Mouse (Mus musculus) ES-E14 (cell line): ENCODE data around the gene Palld. TPM values are rescaled to one million over a fixed set of nuclear protein-coding genes. Genes with fewer than 3 reads are reported as not detected.

Experiments
- DNase-seq: peaks from one replicate; pipeline ENCODE4 v3.0.0-alpha.2; 2013; ENCODE audit warnings: low read depth, low spot score
- H3K27ac ChIP-seq: 2 replicates; pipeline ENCODE4 v1.5.1; 2012; ENCODE audit warnings: low read depth, mild to moderate bottlenecking, low read length, moderate library complexity, mixed read lengths; ENCODE audit not compliant: poor library complexity, insufficient read depth, severe bottlenecking
- H3K36me3 ChIP-seq: 2 replicates; pipeline ENCODE4 v1.6.1; 2012; ENCODE audit warnings: mild to moderate bottlenecking, low read length, moderate library complexity, mixed read lengths; ENCODE audit not compliant: control insufficient read depth, poor library complexity, insufficient read depth, severe bottlenecking
- H3K4me1 ChIP-seq, 2 experiments: fragments of 150-350 bp in 1 of 2; sonication (generic) in 1 of 2; 2 replicates each; pipeline ENCODE4 v1.6.1; 2012; ENCODE audit warnings: low read length in 2 of 2, mild to moderate bottlenecking in 1 of 2, mixed read lengths in 1 of 2; ENCODE audit not compliant: control insufficient read depth in 2 of 2, insufficient read depth in 2 of 2, poor library complexity in 1 of 2
- H3K4me3 ChIP-seq, 2 experiments: fragments of 150-350 bp in 1 of 2; sonication (generic) in 1 of 2; 2 replicates each; pipeline ENCODE4 v1.5.1; 2012; ENCODE audit warnings: low read length in 2 of 2, low read depth in 1 of 2, mild to moderate bottlenecking in 1 of 2, mixed read lengths in 1 of 2; ENCODE audit not compliant: insufficient read depth in 1 of 2, poor library complexity in 1 of 2, severe bottlenecking in 1 of 2
- H3K9ac ChIP-seq: 2 replicates; pipeline ENCODE4 v1.6.1; 2012; ENCODE audit warnings: low read depth, mild to moderate bottlenecking, low read length, mixed read lengths; ENCODE audit not compliant: poor library complexity, insufficient read depth, severe bottlenecking
- H3K9me3 ChIP-seq: fragments of 150-350 bp; sonication (generic); 2 replicates; pipeline ENCODE4 v1.6.1; 2012; ENCODE audit warnings: low read depth, mild to moderate bottlenecking, low read length; ENCODE audit not compliant: control insufficient read depth, insufficient read depth
- CHD2 ChIP-seq: IDR thresholded peaks from 2 replicates; pipeline ENCODE4 v1.6.1; 2014; ENCODE audit warnings: mild to moderate bottlenecking, low read depth, low read length, inconsistent platforms
- HCFC1 ChIP-seq: IDR thresholded peaks from 2 replicates; pipeline ENCODE4 v1.6.1; 2012; ENCODE audit warnings: low read length, inconsistent platforms, borderline replicate concordance; ENCODE audit not compliant: insufficient read depth
- MAFK ChIP-seq: IDR thresholded peaks from 2 replicates; pipeline ENCODE4 v1.6.1; 2014; ENCODE audit warnings: mild to moderate bottlenecking, low read depth, low read length, inconsistent platforms; ENCODE audit not compliant: insufficient read depth
- ZC3H11A ChIP-seq: IDR thresholded peaks from 2 replicates; pipeline ENCODE4 v1.6.1; 2012; ENCODE audit warnings: low read depth, mild to moderate bottlenecking, inconsistent platforms, low read length, borderline replicate concordance
- ZNF384 ChIP-seq: IDR thresholded peaks from 2 replicates; pipeline ENCODE4 v1.6.1; 2012; ENCODE audit warnings: low read depth, low read length, inconsistent platforms
- in situ Hi-C, 2 experiments: fragments of 600-800 bp; cut with MboI; formaldehyde crosslinking; loops; one replicate each; pipeline ENCODE4 v1.15.1; 2025; ENCODE audit warnings: low sequenced_read_pairs in 2 of 2, inconsistent platforms in 1 of 2; ENCODE audit not compliant: unreplicated experiment in 2 of 2
- total RNA-seq: library from RNA; depleted of rRNA; stranded (reverse); fragments of 300-350 nt; gene quantifications from 2 replicates; pipeline ENCODE4 v1.2.3, GENCODE M21; 2012

The Palld gene
- total RNA-seq, 1 experiment: 36.3 TPM

DNA sequence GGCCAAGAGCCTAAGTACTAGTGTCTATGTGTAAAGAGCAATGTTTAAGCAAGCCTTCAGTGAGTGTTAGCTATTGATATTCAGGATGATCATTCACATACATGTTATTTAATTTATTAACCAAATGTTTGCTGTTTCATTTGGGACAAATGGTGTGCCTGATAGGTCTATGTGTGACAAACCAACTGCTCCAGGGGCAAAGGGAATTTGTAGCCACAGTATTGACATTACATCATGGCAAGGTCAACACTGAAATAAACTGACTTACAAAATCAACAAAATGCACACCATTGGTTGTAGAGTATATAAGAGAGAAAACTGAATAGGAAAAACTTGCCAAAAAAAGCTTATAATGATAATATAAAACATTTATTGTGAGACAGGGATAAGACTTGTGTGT, 333.3 kb downstream of the Palld start:
- Histone ChIP-seq H3K4me3 (no peak overlapping the region), H3K4me1 (no peaks in the 10 kb centered on the region), H3K27ac (no peak overlapping the region), H3K9me3 (no peaks in the 10 kb centered on the region), H3K9ac (no peak overlapping the region), H3K36me3 (no peaks in the 10 kb centered on the region)
- in situ Hi-C loops: no loop called here
- TF ChIP-seq ZC3H11A (no peak), MAFK (no peak), ZNF384 (no peak), HCFC1 (no peak), CHD2 (no peak)
- DNase-seq: no peak

DNA sequence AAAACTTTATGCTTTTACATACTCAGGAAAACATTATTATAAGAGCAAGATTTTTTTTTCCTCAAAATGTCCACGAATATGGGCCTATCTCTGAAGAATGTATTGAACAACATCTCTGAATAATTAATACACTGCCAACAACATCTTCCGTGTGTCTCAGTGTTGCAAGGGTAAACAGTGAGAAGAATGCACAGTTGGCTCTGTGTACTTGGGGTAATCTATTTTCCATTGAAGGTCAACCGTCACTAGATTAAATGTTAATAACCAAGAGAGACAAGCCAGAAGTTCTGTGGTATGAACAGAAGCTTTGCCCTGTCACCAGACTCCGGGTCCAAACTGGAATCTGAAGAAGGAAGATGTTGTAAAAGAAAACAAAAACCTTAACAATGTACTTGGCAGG, 339.1 kb downstream of the Palld start:
- no peaks in the 10 kb centered on the region; a peak in 1 of 4 replicates for H3K4me1 ChIP-seq
- in situ Hi-C loops: no loop called here
- DNase-seq: no peak
- H3K36me3 ChIP-seq: no peaks in the 10 kb centered on the region
- no peak overlapping the region for H3K27ac ChIP-seq
- H3K9ac ChIP-seq: no peak overlapping the region
- no peak for TF ChIP-seq MAFK
- no peak for TF ChIP-seq ZC3H11A
- TF ChIP-seq ZNF384: no peak
- TF ChIP-seq CHD2: no peak
- no peak for TF ChIP-seq HCFC1
- H3K4me3 ChIP-seq: no peak overlapping the region
- no peaks in the 10 kb centered on the region for H3K9me3 ChIP-seq

DNA sequence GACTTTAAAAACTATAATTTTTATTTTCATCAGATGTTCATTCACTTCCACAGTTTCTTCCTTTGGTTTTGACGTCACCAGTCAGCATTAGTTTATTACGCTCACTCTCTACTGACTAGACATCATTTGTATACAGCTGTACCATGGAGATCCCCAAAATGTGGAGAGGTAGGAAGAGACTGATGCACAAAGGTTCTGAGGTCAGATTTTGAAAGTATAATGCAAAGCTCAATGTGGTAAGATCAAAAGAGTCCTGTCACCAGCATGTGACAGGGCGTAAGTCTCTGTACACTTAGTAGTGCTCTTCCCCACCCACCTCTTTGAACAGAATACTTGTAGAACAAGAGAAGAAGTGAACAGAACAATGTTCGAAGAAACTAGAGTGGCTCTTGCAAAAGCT, 339.9 kb downstream of the Palld start:
- no peak for DNase-seq
- no peaks in the 10 kb centered on the region; a peak in 1 of 4 replicates for H3K4me1 ChIP-seq
- TF ChIP-seq ZNF384 (no peak), CHD2 (no peak), ZC3H11A (no peak), HCFC1 (no peak)
- no peak overlapping the region for H3K9ac ChIP-seq
- H3K4me3 ChIP-seq: no peak overlapping the region
- in situ Hi-C loops: no loop called here
- no peak overlapping the region for H3K27ac ChIP-seq
- H3K36me3 ChIP-seq: no peaks in the 10 kb centered on the region
- H3K9me3 ChIP-seq: no peaks in the 10 kb centered on the region

DNA sequence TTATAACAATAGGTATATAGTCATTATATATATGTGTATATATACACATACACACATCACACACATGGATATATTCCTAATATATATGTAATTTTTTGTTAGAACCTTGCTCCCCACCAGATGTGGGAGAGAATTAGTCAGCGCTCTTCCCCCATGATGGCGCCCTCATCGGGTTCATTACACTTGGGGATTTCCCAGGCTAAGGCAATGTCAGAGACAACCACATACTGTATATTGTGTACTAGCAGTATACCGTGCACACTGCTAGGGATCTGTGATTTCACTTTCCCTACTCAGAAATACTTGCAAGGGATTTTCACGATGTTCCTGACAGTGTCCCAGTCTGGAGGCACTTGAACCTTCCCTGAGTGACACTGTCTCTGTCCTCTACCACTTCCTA, 341.3 kb downstream of the Palld start:
- in situ Hi-C loops: no loop called here
- H3K4me3 ChIP-seq: no peak overlapping the region

GRCm38 (mm10) chr8:61559979-61560378, 342.5 kb downstream of the Palld start:
- in situ Hi-C loops: no loop called here
- Histone ChIP-seq H3K9me3 (no peaks in the 10 kb centered on the region), H3K27ac (no peak overlapping the region), H3K4me1 (no peaks in the 10 kb centered on the region; a peak in 1 of 4 replicates), H3K9ac (no peak overlapping the region), H3K36me3 (no peaks in the 10 kb centered on the region), H3K4me3 (no peak overlapping the region)
- TF ChIP-seq MAFK (no peak), CHD2 (no peak), ZC3H11A (no peak), ZNF384 (no peak), HCFC1 (no peak)
- no peak for DNase-seq

More for the DNA sequence above, 341.3 kb downstream of the Palld start:
- Histone ChIP-seq H3K27ac (no peak overlapping the region), H3K9ac (no peak overlapping the region), H3K36me3 (no peaks in the 10 kb centered on the region), H3K9me3 (no peaks in the 10 kb centered on the region), H3K4me1 (no peaks in the 10 kb centered on the region; a peak in 1 of 4 replicates)
- TF ChIP-seq HCFC1 (no peak), MAFK (no peak), CHD2 (no peak), ZC3H11A (no peak), ZNF384 (no peak)
- DNase-seq: no peak
